Mouse (Mus musculus) testis, adult 2 months (tissue): ENCODE data around the gene Mfap3l.

ENCODE experiments used
- CTCF ChIP-seq: fragments of 200-500 bp; IDR thresholded peaks from 2 replicates; pipeline ENCODE4 v1.5.1; 2012; ENCODE audit warnings: low read depth, mild to moderate bottlenecking, inconsistent platforms, low read length, moderate library complexity; ENCODE audit not compliant: control insufficient read depth, insufficient read depth, insufficient replicate concordance
- POLR2A ChIP-seq: fragments of 200-500 bp; IDR thresholded peaks from 2 replicates; pipeline ENCODE4 v1.6.1; 2012; ENCODE audit warnings: low read depth, mild to moderate bottlenecking, inconsistent platforms, low read length, moderate library complexity; ENCODE audit not compliant: control insufficient read depth

- TF ChIP-seq POLR2A (no peak), CTCF (no peak)
These were observed 7.9 kb upstream of the Mfap3l start for GRCm38 (mm10) chr8:60624722-60625121.
